Mouse (Mus musculus) skeletal muscle tissue, adult 2 months (tissue): Measurements from ENCODE around the gene Lime1.

Source experiments
- DNase-seq: peaks from one replicate; pipeline ENCODE4 v3.0.0-alpha.2; 2012; ENCODE audit warnings: low read depth, low spot score

Lime1 gene

DNA sequence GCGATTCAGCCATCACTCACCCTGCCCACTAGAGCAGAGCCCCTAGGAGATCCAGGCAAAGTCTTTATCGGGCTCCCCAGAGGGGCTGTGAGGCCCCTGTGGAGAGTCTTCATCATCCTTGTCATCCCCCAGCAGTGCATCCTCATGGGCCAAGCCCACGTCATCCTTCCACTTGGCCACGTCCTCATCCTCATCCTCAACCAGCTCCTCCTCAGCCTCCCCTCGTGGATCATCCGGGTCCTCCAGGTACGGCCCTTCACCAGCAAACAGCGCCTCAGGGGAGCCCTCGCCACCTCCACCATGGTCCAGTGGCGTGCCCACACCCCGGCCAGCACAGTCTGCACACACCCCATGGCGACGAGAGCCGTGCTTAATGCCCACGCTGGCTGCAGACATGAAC is 11.1 kb downstream of the Lime1 start:
- no peak for DNase-seq

DNA sequence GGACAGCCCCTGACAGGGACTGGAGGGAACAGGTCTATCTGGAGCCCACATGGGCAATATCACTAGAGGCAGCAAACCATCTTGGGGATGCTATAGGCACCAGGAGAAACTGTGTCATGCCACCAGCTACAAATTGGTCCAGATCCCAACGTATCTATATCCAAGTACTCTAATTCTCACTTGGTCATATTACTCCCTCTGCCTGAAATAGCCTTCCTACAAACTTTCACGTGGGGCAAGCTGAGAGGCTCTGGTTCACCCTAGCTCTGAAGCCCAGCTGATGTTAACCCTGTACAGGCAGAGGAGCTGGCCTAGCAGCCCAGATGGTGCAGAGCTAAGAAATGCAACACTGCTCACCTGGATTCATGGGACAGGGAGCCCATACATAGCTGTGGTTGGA is 11.7 kb downstream of the Lime1 start:
- peak; percentile 74 for DNase-seq

DNA sequence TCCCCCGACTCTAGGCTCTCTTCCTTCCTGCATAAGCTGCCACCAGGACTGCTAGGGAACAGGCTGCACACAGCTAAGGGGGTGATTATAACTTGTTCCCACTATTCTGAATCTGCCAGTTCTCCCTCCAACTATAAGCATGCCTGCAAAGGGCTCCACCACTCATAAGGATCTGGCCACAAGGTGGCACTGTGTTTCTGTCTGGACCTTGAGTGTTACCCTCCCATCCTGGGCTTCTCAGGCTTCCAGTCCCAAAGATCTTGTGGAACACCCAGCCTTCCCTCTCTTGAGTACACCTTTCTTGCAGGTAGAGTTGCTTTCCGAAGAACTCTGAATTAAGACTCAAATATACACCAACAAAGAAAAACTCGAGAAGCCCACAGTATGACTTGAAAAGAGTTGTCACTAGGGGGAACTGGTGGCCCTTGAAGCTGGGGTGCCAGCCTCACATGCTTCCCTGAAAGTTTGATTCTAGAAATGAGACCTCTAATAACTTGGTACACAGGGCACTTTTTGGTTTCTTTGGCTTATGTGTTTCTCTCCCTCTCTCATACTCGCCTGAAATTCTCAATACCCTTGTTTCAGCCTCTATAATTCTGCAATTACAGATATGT is 12.8 kb downstream of the Lime1 start:
- peak; percentile 81 for DNase-seq

- no peak for DNase-seq
Observed at GRCm38 (mm10) chr2:181394086-181394485, 14.2 kb downstream of the Lime1 start.

GRCm38 (mm10) chr2:181397207-181397761 is 17.4 kb downstream of the Lime1 start:
- DNase-seq: no peak

DNA sequence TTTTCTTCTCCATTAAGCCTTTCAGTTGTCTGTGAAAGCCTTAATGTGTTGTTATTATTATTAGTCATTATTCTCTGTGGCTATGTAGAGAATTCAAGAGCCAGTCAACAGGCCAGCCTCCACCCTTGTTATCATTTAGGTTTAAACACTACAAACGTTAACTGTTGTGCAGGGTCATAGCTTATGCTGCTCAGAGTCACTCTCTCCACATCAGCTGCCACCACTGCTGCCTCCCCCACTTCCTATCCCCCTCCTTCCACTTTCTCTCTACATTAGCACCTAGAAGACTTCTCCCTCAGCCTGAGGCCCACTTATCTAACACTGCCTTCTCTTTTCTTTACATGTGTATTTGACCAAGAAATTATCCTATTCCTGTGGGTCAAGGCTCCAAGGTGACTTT is 21.6 kb downstream of the Lime1 start:
- no peak for DNase-seq

DNA sequence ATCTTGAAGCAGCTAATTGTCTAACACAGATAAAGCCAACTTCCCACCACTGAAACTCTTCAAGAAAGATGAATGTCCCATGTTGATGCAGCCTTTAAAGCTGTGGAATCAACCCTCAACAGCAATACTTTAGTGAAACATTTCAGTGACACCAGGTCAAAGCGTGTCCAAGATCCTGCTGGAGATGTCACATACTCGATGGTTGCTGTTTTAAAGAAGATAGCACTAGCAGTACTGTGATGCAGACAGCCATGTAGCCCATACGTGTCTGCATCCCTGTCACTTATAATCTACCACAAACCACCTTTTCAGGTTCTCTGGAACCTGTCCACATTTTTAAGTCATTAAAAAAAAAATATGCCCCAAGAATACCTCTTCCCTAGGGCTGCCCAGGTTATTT is 23.8 kb downstream of the Lime1 start:
- DNase-seq: no peak

- DNase-seq: no peak
Observed at GRCm38 (mm10) chr2:181409643-181410042, 29.8 kb downstream of the Lime1 start.

GRCm38 (mm10) chr2:181410760-181411473 is 31.0 kb downstream of the Lime1 start:
- DNase-seq: peak; percentile 55

DNA sequence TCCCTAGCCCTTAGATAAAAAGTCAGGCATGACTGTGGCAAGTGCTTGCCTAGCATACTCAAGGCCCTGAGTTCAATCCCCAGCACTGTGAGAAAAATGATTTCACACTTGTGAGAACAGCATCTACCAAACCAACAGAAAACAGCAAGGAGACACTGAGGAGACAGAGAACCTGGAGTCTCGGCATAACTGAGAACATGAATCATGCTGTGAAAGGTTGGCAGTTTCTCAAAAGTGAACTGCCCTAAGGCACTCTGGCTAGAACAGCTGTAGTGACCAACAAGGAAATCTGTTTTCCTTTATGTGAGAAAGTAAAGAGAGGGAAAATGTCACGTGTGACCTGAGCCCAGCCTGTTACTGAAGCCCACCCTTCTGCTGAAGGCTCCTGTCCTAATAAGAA is 33.3 kb downstream of the Lime1 start:
- no peak for DNase-seq

- DNase-seq: no peak
Observed at GRCm38 (mm10) chr2:181415945-181416344, 36.1 kb downstream of the Lime1 start.

DNA sequence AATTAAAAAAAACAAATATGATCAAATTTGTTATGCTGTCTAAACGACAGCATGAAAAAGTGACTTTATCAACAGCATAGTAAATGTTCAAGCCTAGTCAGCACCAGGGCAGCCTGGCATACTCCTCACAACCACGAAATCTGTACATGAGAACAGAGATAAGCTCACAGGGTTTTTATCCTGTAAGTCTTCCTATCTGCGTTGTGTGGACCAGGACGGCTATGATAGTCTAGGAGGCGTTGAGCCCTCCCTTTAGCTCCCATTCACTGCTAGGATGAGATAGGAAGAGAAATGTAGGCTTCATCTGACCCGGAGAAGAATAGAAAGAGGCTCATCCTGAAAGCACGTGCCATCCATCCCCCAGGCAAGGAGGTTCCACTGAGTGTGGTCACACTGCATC is 39.5 kb downstream of the Lime1 start:
- DNase-seq: no peak

- DNase-seq: no peak
Observed at GRCm38 (mm10) chr2:181420426-181420825, 40.5 kb downstream of the Lime1 start.

DNA sequence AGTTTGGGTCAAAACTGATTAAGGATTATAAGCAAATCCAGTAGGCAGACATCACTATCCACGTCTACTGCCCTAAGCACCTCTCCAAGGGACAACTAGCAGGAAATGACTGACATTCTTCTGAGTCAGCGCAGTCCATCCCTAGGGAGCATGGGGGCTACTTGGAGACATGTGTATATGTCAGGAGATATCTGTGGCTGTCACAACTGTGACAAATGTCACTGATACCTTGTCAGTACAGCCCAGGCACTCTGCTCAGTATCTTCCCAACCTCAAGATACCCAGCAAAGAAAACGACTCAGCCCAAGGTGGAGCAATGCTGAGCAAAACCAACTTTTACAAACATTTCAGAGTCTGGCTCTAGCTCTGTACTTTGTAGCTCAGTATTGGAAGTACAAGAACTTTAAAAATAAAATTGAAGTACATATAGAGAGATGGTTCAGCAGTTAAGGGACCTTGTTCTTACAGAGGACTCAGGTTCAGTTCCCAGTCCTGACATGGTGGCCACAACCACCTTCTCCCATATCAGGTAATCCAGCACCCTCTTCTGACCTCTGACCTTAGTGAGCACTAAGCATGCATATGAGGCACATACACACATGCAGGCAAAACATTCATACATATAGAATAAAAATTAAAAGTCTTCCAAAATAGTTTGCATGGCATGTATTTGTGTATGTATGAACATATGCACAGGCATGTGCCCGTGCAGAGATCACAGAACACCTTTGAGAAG is 41.2 kb downstream of the Lime1 start:
- DNase-seq: no peak

DNA sequence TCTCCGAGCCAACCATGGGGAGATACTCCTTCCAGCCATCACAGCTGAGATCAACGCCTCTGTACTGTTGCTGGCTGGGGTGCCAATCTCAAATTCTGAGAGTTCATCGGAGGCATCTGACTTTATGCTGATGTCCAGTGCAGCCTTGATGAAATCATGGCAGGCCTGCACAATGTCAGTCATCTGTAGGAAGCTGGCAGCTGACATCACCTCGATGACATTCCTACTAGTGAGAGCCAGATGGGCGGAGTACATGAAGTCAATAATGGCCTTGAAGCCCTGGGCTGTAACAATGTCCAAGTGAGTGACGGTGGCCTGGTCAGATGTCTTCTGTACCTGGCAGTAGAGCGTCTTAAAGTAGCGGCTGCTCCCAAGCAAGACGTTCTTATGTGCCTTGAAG is 44.0 kb downstream of the Lime1 start:
- no peak for DNase-seq
